Mouse (Mus musculus): ENCODE data around the gene Oxct2b. TPM values are rescaled to one million over a fixed set of nuclear protein-coding genes. Genes with fewer than 3 reads are reported as not detected.

The Oxct2b gene
- polyA plus RNA-seq (2012; rRNA removed; ENCODE audit: low replicate concordance) = 0.32 TPM in 1 of 2 replicates, not detected in the other

DNA sequence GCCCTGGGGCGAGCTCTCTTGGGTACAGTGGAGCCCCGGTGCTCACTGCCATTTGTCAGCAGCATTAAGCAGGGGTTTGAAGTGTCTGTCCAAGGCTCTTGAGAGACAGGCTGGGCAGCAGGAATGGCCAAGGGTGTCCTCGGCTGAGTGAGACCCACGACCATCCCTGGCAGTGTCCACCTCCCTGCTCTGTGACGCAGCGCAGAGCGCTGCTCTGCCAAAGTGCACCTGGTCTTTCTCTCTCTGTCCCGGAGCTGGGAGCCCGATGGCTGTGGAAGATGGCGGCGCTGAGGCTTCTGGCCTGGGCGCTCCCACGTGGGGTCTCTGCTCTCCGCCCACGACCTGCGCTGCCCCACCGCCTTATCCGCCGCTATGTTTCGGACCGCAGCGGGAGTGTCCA lies at the start of gene Oxct2b:
Gene Oxct2b (plus strand): TSS at position 256 of the 400 bp plus-strand sequence.

DNA sequence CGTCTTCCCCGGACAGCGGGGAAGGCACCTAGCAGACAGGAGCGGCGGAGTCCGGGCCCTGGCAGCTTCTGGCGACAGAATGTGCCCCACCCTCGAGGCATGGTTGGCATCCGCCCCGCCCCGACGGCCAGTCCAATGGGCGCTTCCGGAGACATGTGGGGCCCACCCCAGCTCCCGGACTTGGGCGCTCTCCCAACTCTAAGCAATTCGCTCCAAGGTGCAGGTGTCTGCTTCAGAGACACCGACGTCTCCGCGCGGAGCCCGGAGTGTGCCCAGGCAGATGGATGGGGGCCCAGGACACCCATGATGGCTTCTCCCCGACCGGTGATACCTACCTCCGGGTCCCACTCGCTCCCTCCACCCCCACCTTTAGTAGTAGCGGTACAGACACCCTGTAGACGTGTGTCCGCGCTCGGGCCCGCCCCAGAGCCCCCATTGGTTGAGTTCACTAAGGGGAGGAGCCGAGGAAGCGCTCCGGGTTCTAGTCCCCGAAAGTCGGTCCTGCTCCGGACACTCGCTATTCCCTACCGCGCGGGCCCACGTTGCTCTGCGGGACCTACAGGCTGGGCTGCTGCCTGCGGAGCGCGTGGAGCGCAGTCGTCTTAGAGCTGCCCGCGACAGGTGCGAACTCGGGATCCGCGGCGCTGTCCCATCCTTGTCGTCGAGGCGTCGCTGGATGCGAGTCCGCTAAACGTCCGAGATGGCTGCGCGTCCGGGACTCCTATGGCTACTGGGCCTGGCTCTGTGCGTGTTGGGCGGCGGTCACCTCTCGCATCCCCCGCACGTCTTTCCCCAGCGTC lies 11.2 kb upstream of the Oxct2b start, which contains the start of gene Bmp8b:
Gene Bmp8b (plus strand): TSS at position 515 of the 800 bp plus-strand sequence.

GRCm38 (mm10) chr4:123139513-123140154 lies 23.6 kb downstream of the Oxct2b start, which contains the start of gene Ppie:
Gene Ppie, minus strand, starts transcription at chr4:123139951.

Other genes starting within 250 kb of the Oxct2b start
- 53.9 and 62.5 TPM in 2 replicates for gene Cap1, start 230.2 kb upstream of the Oxct2b start, polyA plus RNA-seq (2012; rRNA removed; ENCODE audit: low replicate concordance)
- gene Mfsd2a, start 155.1 kb upstream of the Oxct2b start, polyA plus RNA-seq (2012; rRNA removed; ENCODE audit: low replicate concordance) = 27.7 and 42.6 TPM in 2 replicates
- 4.6 and 4.7 TPM in 2 replicates for gene Mycl, start 120.6 kb upstream of the Oxct2b start, polyA plus RNA-seq (2012; rRNA removed; ENCODE audit: low replicate concordance)
- 1.3 and 1.5 TPM in 2 replicates for gene Trit1, start 99.7 kb upstream of the Oxct2b start, polyA plus RNA-seq (2012; rRNA removed; ENCODE audit: low replicate concordance)
- 0.42 and 3.5 TPM in 2 replicates for gene Bmp8b, start 11.1 kb upstream of the Oxct2b start, polyA plus RNA-seq (2012; rRNA removed; ENCODE audit: low replicate concordance)
- gene Ppie, start 23.7 kb downstream of the Oxct2b start, polyA plus RNA-seq (2012; rRNA removed; ENCODE audit: low replicate concordance) = 6.6 and 7.3 TPM in 2 replicates
- 0.43 and 3.0 TPM in 2 replicates for gene Hpcal4, start 67.0 kb downstream of the Oxct2b start, polyA plus RNA-seq (2012; rRNA removed; ENCODE audit: low replicate concordance)
- gene Nt5c1a, start 85.2 kb downstream of the Oxct2b start, polyA plus RNA-seq (2012; rRNA removed; ENCODE audit: low replicate concordance) = 0.14 and 0.18 TPM in 2 replicates
- 1.1 and 1.3 TPM in 2 replicates for gene Heyl, start 117.3 kb downstream of the Oxct2b start, polyA plus RNA-seq (2012; rRNA removed; ENCODE audit: low replicate concordance)
- 118 and 155 TPM in 2 replicates for gene Pabpc4, start 146.1 kb downstream of the Oxct2b start, polyA plus RNA-seq (2012; rRNA removed; ENCODE audit: low replicate concordance)
- 0.21 and 0.74 TPM in 2 replicates for gene Oxct2a, start 207.4 kb downstream of the Oxct2b start, polyA plus RNA-seq (2012; rRNA removed; ENCODE audit: low replicate concordance)
- gene Bmp8a, start 227.0 kb downstream of the Oxct2b start, polyA plus RNA-seq (2012; rRNA removed; ENCODE audit: low replicate concordance) = 5.2 and 31.1 TPM in 2 replicates